In genomic region chr1:19777542-19777941, GRCm38 (mm10) we compare ENCODE assay signal across 18 mouse cellular contexts.
"Had no signal": no experiment of that assay in that cellular context is flagged by ENCODE, and none has a peak within 500 bp of the region (broad histone marks: within the 10 kb centered on the region; RNA-seq: fewer than 3 reads in every experiment).

No protein-coding gene starts in this region.

- H3K27ac ChIP-seq: intestine, embryonic 15.5 days; limb, embryonic 12.5 days; liver, embryonic 12.5 days; liver, embryonic 15.5 days; lung, embryonic 15.5 days; midbrain, embryonic 10.5 days had no signal

- H3K9ac ChIP-seq: intestine, embryonic 15.5 days; limb, embryonic 12.5 days; liver, embryonic 12.5 days; liver, embryonic 15.5 days; lung, embryonic 15.5 days had no signal

- H3K4me2 ChIP-seq: intestine, embryonic 15.5 days; limb, embryonic 12.5 days; liver, embryonic 12.5 days; liver, embryonic 15.5 days; lung, embryonic 15.5 days had no signal

- H3K4me3 ChIP-seq: intestine, embryonic 15.5 days; limb, embryonic 12.5 days; liver, embryonic 12.5 days; liver, embryonic 15.5 days; lung, embryonic 15.5 days; megakaryocyte, embryonic 14.5 days; midbrain, embryonic 10.5 days had no signal

- H3K36me3 ChIP-seq: intestine, embryonic 15.5 days; limb, embryonic 12.5 days; liver, embryonic 12.5 days; liver, embryonic 15.5 days; lung, embryonic 15.5 days; midbrain, embryonic 10.5 days had no signal

- H3K9me3 ChIP-seq: intestine, embryonic 15.5 days; limb, embryonic 12.5 days; liver, embryonic 12.5 days; liver, embryonic 15.5 days; lung, embryonic 15.5 days; megakaryocyte, embryonic 14.5 days; midbrain, embryonic 10.5 days had no signal

- ATAC-seq: intestine, embryonic 15.5 days; liver, embryonic 12.5 days; midbrain, embryonic 16.5 days had no signal

- H3K27me3 ChIP-seq: intestine, embryonic 15.5 days; limb, embryonic 12.5 days; liver, embryonic 12.5 days; liver, embryonic 15.5 days; lung, embryonic 15.5 days; megakaryocyte, embryonic 14.5 days had no signal

- H3K4me1 ChIP-seq: intestine, embryonic 15.5 days; limb, embryonic 12.5 days; liver, embryonic 12.5 days; liver, embryonic 15.5 days; lung, embryonic 15.5 days; megakaryocyte, embryonic 14.5 days had no signal

- DNase-seq: kidney, adult 11 months; kidney, postnatal 14 days; kidney, postnatal 4 days; liver; lung, adult 18-20 months; lung, postnatal 10 days; lung, postnatal 36 days; thymus, adult 2 months; thymus, postnatal 14 days; thymus, postnatal 4 days had no signal
